Mouse (Mus musculus): Measurements from ENCODE around the gene Mum1. TPM values are rescaled to one million over a fixed set of nuclear protein-coding genes. Genes with fewer than 3 reads are reported as not detected.

The Mum1 gene
- polyA plus RNA-seq, 1 experiment = not detected

DNA sequence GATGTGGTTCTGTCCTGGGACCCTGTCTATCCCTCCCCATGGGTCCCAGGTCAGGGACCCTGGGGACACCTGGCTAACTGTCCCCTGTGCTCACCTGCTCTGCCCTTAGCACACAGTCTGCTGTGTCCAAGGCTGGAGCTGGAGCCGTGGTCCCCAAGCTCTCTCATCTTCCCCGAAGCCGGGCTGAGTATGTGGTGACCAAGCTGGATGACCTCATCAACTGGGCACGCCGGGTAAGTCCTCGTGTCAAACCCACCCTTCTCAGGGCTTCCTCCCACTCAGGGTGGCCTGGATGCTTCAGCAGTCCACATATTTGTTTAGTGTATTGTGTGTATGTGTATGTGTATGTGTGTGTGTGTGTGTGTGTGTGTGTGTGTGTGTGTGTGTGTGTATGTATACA is 27.3 kb downstream of the Mum1 start:
- TF ChIP-seq POLR2A (IDR thresholded peaks at IDR 0.05; ENCODE audit: insufficient read depth, low read depth, low read length) (no peak), CTCF (IDR thresholded peaks at IDR 0.05; ENCODE audit: insufficient read depth, low read depth, low read length) (no peak)
- Histone ChIP-seq H3K27ac (ENCODE audit: insufficient read depth, low read depth, low read length) (no peak overlapping the region), H3K4me3 (ENCODE audit: insufficient read depth, low read depth, low read length) (no peak overlapping the region), H3K4me1 (ENCODE audit: control insufficient read depth, insufficient read depth, low read length) (peaks cover 20% of the 10 kb centered on the region)
- WGBS = 80% methylated on average over 6 of the region's 6 CpGs

DNA sequence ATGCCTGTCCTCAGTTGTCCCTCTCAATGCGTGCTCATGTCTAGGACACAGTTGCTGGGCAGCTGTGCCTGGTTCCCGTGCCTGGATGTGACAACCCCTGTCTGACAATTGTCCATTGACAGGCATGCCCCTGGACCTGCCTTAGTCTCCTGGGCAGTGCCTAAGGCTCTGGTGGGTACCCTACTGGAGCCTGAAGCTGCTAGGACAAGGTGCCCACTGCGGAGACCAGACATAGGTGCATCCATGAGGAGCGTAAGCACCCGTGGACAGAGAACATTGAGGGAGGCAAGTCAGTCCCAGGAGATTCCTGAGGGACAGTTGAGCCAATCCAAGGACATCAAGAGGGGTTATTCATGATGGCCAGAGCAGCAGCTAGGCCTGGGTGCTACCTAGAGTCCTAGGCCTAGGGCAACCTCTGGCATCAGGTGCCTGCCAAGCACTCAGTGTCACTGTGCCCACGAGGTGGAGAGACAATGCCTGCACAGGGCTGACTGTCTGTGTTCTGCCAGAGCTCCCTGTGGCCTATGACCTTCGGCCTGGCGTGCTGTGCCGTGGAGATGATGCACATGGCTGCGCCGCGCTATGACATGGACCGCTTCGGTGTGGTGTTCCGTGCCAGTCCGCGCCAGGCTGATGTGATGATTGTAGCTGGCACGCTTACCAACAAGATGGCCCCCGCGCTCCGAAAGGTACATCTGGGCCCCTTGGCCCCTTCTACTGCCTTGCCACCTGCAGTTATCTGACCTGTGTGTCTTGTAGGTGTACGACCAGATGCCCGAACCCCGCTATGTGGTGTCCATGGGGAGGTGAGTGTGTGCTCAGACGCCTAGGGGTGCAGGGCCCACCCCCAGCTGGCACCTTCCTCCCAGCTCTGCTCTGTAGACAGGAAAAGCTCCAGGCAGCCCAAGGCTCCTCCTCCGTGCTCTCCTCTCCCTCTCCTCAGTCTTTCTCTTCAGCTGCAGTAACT is 28.4 kb downstream of the Mum1 start:
- no peak for TF ChIP-seq CTCF (IDR thresholded peaks at IDR 0.05; ENCODE audit: insufficient read depth, low read depth, low read length)
- TF ChIP-seq POLR2A (IDR thresholded peaks at IDR 0.05; ENCODE audit: insufficient read depth, low read depth, low read length) = no peak
- H3K4me1 ChIP-seq (ENCODE audit: control insufficient read depth, insufficient read depth, low read length) = peaks cover 23% of the 10 kb centered on the region
- H3K27ac ChIP-seq (ENCODE audit: insufficient read depth, low read depth, low read length) = no peak overlapping the region
- 91% methylated on average over 26 of the region's 26 CpGs for WGBS
- no peak overlapping the region for H3K4me3 ChIP-seq (ENCODE audit: insufficient read depth, low read depth, low read length)

DNA sequence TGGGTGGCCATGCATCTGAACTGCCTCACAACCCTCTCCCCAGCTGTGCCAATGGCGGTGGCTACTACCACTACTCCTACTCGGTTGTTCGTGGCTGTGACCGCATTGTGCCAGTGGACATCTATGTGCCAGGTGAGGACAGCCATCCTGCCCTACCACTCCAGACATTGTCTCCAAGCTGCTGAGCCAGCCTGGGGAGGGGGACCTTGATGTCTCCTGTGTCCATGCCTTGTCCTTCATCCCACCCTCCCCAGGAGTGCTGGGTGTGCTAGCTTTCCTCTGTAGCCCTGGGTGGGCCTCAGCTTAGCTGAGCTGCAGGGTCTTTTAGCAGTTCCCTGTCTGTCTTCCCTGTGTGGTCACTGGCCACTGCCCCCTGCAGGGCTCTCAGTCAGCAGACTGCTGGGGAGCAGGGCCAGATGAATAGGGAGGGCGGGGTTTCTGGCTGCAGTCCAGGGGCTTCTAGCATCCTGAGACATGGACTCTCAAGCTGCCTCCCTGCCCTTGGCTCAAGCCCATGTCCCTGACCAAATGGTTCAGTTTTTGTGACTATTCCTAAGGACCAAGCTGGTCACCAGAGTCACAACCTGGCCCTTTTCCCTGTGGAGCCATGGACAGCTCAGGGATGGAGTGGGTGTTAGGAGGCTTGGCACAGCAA is 29.8 kb downstream of the Mum1 start:
- Histone ChIP-seq H3K27ac (ENCODE audit: insufficient read depth, low read depth, low read length) (no peak overlapping the region), H3K4me3 (ENCODE audit: insufficient read depth, low read depth, low read length) (no peak overlapping the region), H3K4me1 (ENCODE audit: control insufficient read depth, insufficient read depth, low read length) (peaks cover 27% of the 10 kb centered on the region)
- TF ChIP-seq CTCF (IDR thresholded peaks at IDR 0.05; ENCODE audit: insufficient read depth, low read depth, low read length) (no peak), POLR2A (IDR thresholded peaks at IDR 0.05; ENCODE audit: insufficient read depth, low read depth, low read length) (no peak)
- WGBS = 77% methylated on average over 5 of the region's 5 CpGs

DNA sequence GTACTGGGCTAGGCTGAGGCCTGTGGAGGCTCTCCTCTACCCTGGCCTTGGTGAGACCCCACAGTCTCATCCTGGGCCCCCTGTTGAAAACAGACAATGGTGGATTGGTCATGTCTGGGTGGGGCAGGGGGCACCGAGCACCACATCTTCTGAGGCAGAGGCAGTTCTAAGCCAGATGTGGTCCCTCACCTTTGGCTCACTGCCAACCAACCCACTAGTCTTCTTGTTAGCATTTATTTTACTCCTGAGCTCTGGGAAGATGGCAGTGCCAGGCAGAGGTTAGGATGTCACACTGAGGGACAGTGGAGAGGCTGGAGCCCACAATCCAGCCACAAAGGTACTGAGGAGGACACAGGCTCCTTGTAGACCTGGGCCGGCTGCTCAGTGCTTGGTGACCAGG is 31.7 kb downstream of the Mum1 start:
- no peak overlapping the region for H3K4me3 ChIP-seq (ENCODE audit: insufficient read depth, low read depth, low read length)
- TF ChIP-seq CTCF (IDR thresholded peaks at IDR 0.05; ENCODE audit: insufficient read depth, low read depth, low read length) (no peak), POLR2A (IDR thresholded peaks at IDR 0.05; ENCODE audit: insufficient read depth, low read depth, low read length) (no peak)
- WGBS = 80% methylated on average over 2 of the region's 2 CpGs
- H3K4me1 ChIP-seq (ENCODE audit: control insufficient read depth, insufficient read depth, low read length) = peaks cover 26% of the 10 kb centered on the region
- no peak overlapping the region for H3K27ac ChIP-seq (ENCODE audit: insufficient read depth, low read depth, low read length)

DNA sequence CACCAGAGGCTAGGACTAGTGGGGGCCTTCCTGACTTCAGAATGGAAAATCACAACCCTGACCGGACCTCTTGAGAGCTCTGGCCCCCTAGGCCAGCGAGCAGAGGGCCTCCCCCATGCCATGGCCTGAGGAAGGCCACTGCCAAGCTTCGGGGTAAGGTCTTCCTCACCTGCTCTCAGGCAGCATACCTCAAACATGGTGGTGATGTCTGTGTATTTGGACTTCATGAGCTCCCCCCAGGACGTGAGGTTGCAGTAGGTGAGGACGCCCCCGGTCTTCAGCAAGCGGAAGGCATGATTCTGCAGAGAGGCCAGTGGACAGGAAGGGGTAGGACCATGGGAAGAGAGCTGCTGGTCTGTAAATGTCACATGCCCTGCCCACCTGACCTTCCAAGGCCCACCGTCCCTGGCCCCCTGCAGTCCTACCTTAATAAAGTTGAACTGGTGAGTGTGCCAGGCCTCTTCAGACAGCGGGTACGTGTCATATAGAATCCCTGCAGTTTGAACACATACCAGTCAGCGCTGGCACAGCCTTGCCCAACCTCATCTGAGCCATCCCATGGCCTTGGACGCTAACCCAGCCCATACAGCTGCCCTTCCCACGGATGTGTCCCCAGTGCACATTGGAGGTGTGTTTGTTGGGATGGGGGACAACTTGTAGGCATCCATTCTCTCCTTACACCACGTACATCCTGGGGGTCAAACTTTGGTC is 32.7 kb downstream of the Mum1 start:
- no peak overlapping the region for H3K4me3 ChIP-seq (ENCODE audit: insufficient read depth, low read depth, low read length)
- H3K27ac ChIP-seq (ENCODE audit: insufficient read depth, low read depth, low read length) = no peak overlapping the region
- WGBS = 90% methylated on average over 14 of the region's 14 CpGs
- peaks cover 24% of the 10 kb centered on the region for H3K4me1 ChIP-seq (ENCODE audit: control insufficient read depth, insufficient read depth, low read length)
- TF ChIP-seq CTCF (IDR thresholded peaks at IDR 0.05; ENCODE audit: insufficient read depth, low read depth, low read length) (no peak), POLR2A (IDR thresholded peaks at IDR 0.05; ENCODE audit: insufficient read depth, low read depth, low read length) (no peak)

DNA sequence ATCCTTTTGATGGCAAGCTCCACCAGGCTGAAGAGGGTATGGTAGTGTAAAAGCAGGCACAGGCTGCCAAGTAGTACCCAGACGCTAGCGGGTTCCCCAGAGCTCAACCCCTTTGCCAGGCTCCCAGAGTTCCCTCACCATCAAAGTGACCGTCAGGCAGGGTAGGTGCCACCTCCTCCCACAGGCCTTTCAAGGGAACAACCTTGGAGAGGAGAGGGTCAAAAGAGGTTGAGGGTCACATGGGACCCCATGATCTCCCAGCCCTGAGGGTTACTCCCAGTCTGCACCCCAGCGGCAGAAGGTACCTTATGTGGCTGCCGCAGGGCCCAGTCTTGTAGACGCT is 33.2 kb downstream of the Mum1 start:
- no peak for TF ChIP-seq POLR2A (IDR thresholded peaks at IDR 0.05; ENCODE audit: insufficient read depth, low read depth, low read length)
- no peak for TF ChIP-seq CTCF (IDR thresholded peaks at IDR 0.05; ENCODE audit: insufficient read depth, low read depth, low read length)
- Histone ChIP-seq H3K4me1 (ENCODE audit: control insufficient read depth, insufficient read depth, low read length) (peaks cover 24% of the 10 kb centered on the region), H3K27ac (ENCODE audit: insufficient read depth, low read depth, low read length) (peak overlapping the region; percentile 33; the same call in 1 of the 2 replicates), H3K4me3 (ENCODE audit: insufficient read depth, low read depth, low read length) (no peak overlapping the region)
- WGBS = 68% methylated on average over 6 of the region's 6 CpGs

DNA sequence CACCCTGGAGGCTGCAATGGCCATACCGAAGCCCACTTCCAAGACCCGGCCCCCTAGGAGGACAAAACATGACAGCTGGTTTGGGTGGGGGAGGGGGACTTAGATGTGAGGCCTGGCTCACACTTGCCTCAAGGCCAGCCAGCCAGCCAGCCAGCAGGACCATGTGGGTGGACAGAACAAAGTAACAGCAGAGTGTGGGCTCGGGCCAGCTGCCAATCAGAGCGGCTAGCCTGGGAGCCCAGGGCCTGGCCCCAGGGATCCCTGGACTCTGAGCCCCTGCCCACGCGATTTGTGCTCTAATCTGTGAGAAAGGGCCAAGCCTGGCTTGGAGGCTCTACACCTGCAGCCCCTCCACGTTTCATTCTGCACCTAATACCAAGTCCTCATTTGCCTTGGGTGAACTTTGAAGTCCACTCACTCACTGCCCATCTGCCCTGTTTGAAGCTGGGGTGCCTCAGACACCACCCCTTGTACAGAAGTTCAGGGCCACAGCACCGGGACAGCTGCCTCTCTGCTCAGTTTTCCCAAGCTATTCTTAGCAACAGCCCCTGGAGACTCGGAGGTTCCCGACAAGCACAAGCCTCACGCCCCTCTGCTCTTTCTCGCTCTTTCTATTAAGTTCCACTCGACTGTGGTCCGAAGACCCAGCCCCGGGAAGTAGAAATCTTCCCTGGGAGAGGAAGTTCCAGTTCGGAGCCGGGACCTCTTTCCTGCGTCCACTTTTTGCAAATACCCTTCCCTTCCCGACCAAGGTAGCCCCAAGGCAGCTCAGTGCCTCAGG is 33.8 kb downstream of the Mum1 start:
- peak overlapping the region; percentile 49 for H3K4me3 ChIP-seq (ENCODE audit: insufficient read depth, low read depth, low read length)
- 6% methylated on average over 19 of the region's 19 CpGs for WGBS
- TF ChIP-seq CTCF (IDR thresholded peaks at IDR 0.05; ENCODE audit: insufficient read depth, low read depth, low read length) (no peak), POLR2A (IDR thresholded peaks at IDR 0.05; ENCODE audit: insufficient read depth, low read depth, low read length) (no peak)
- H3K27ac ChIP-seq (ENCODE audit: insufficient read depth, low read depth, low read length) = peak overlapping the region; percentile 65
- peaks cover 24% of the 10 kb centered on the region for H3K4me1 ChIP-seq (ENCODE audit: control insufficient read depth, insufficient read depth, low read length)

Measured in olfactory bulb, adult 2 months (tissue).